Mouse (Mus musculus): ENCODE data around the gene Pgm5. TPM values are rescaled to one million over a fixed set of nuclear protein-coding genes. Genes with fewer than 3 reads are reported as not detected.

Pgm5 gene
- polyA plus RNA-seq, 1 experiment from 2014 or later, result 0.20 TPM

DNA sequence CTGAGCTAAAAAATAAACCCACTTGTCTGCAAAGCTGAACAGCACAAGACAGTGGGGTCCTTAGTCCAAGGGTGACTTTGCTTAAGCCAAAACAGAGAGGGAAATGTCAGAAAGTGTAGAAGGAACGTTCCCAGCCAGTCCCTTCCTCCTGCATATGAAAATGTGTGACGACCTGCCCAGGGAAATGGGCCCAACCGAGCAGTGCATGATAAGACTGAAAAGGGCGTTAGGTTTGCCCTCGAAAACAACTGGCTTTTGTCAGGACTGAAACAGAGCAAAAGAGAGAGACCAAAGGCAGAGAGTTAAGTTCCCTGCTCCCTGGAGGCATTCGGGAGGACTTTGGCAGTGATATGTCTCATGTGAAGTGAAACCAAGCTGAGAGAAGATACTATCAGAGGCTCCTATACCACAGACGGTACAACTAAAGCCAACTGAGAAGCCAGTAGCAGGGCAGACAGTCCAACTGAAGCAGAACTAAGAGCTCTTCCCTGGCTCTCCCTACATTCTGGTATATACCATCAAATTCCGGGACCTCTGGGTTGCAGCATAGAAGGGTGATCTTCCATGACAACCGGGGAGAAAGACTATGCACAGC lies 68.0 kb downstream of the Pgm5 start:
- WGBS, result 79% methylated on average over 9 of the region's 9 CpGs
- Histone ChIP-seq H3K4me1 (no peaks in the 10 kb centered on the region), H3K9ac (replicated peaks) (no peak overlapping the region), H3K36me3 (no peaks in the 10 kb centered on the region), H3K4me3 (no peak overlapping the region), H3K27ac (replicated peaks) (no peak overlapping the region), H3K4me2 (replicated peaks) (no peak overlapping the region), H3K9me3 (no peaks in the 10 kb centered on the region), H3K27me3 (no peaks in the 10 kb centered on the region)
- ATAC-seq (replicated peaks), result no peak

- H3K36me3 ChIP-seq, result no peaks in the 10 kb centered on the region
- no peak overlapping the region for H3K4me2 ChIP-seq (replicated peaks)
- H3K27ac ChIP-seq (replicated peaks), result no peak overlapping the region
- H3K9ac ChIP-seq (replicated peaks), result no peak overlapping the region
- WGBS, result 83% methylated on average over 5 of the region's 5 CpGs
- H3K27me3 ChIP-seq, result no peaks in the 10 kb centered on the region
- no peak for ATAC-seq (replicated peaks)
- no peaks in the 10 kb centered on the region for H3K4me1 ChIP-seq
- H3K9me3 ChIP-seq, result no peaks in the 10 kb centered on the region
- no peak overlapping the region for H3K4me3 ChIP-seq
Observed at GRCm38 (mm10) chr19:24792876-24793275, 68.8 kb downstream of the Pgm5 start.

DNA sequence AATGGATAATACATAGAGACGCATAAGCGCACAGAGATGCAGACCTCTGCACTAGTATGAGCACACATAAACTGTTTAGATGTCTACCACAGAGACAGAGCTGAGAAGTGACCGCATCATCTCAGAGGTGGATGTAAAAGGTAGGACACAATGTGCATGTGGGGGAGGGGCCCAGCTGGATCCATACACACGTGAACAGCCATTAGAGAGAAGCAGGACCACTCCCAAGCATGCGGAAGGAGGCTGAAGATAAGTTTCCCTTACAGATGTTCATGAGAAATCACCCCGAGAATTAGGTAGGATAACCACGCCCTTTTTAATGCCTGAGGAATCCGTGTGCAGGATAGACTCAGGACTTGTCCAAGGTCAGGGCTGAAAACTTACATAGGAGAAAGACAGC lies 75.8 kb downstream of the Pgm5 start:
- Histone ChIP-seq H3K27me3 (no peaks in the 10 kb centered on the region), H3K27ac (replicated peaks) (no peak overlapping the region), H3K4me2 (replicated peaks) (no peak overlapping the region), H3K4me1 (peaks cover 10% of the 10 kb centered on the region), H3K9ac (replicated peaks) (no peak overlapping the region), H3K9me3 (no peaks in the 10 kb centered on the region), H3K36me3 (no peaks in the 10 kb centered on the region), H3K4me3 (no peak overlapping the region)
- 86% methylated on average over 8 of the region's 8 CpGs for WGBS
- no peak for ATAC-seq (replicated peaks)

DNA sequence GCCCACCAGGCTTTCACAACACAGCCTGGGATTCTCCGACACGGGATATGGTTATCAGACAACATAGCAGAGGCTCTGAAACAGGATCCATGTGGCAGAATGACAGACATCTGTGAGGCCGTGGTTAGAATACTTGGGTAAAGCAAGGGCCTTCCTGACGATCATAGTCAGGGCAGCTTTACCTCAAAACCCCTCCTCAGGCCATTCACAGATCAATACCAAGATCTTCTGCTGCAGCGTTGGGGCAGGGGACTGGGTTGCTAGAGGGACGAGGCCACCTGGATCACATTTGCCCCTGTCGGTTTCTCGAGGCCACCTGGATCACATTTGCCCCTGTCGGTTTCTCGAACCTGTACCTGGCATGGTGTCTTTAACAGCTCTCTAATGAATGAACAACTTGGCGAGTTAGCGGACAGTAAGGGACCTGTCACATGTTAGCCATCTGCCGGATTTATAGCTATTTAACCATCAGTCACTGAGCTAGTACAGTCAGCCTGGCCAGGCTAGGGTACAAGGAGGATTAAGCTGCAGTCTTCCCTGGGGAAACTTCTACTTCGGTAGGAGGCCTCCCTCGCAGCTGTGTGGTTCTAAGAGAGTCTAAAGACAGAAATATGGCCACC lies 76.5 kb downstream of the Pgm5 start:
- Histone ChIP-seq H3K27ac (replicated peaks) (no peak overlapping the region), H3K4me2 (replicated peaks) (no peak overlapping the region), H3K4me3 (no peak overlapping the region), H3K9ac (replicated peaks) (no peak overlapping the region), H3K4me1 (peaks cover 17% of the 10 kb centered on the region), H3K9me3 (no peaks in the 10 kb centered on the region), H3K27me3 (no peaks in the 10 kb centered on the region), H3K36me3 (no peaks in the 10 kb centered on the region)
- no peak for ATAC-seq (replicated peaks)
- WGBS, result 75% methylated on average over 15 of the region's 15 CpGs

GRCm38 (mm10) chr19:24783736-24784135 lies 77.9 kb downstream of the Pgm5 start:
- H3K4me3 ChIP-seq, result no peak overlapping the region
- H3K9ac ChIP-seq (replicated peaks), result no peak overlapping the region
- H3K4me2 ChIP-seq (replicated peaks), result no peak overlapping the region
- peak; percentile 57; the same call in 1 of the 2 replicates for ATAC-seq (replicated peaks)
- whole genome bisulfite sequencing, result 63% methylated on average over 9 of the region's 9 CpGs
- H3K27ac ChIP-seq (replicated peaks), result no peak overlapping the region
- no peaks in the 10 kb centered on the region for H3K9me3 ChIP-seq
- H3K4me1 ChIP-seq, result peaks cover 21% of the 10 kb centered on the region
- H3K36me3 ChIP-seq, result no peaks in the 10 kb centered on the region
- H3K27me3 ChIP-seq, result no peaks in the 10 kb centered on the region

- ATAC-seq (replicated peaks), result peak; percentile 66
Observed at GRCm38 (mm10) chr19:24779996-24780395, 81.7 kb downstream of the Pgm5 start.

GRCm38 (mm10) chr19:24770345-24770744 lies 91.3 kb downstream of the Pgm5 start:
- H3K4me1 ChIP-seq, result no peaks in the 10 kb centered on the region
- no peaks in the 10 kb centered on the region for H3K9me3 ChIP-seq
- no peak overlapping the region for H3K4me3 ChIP-seq
- ATAC-seq (replicated peaks), result no peak
- WGBS, result 69% methylated on average over 4 of the region's 4 CpGs
- H3K4me2 ChIP-seq (replicated peaks), result no peak overlapping the region
- no peak overlapping the region for H3K27ac ChIP-seq (replicated peaks)
- no peak overlapping the region for H3K9ac ChIP-seq (replicated peaks)
- no peaks in the 10 kb centered on the region for H3K27me3 ChIP-seq
- H3K36me3 ChIP-seq, result no peaks in the 10 kb centered on the region

More at GRCm38 (mm10) chr19:24779996-24780395, 81.7 kb downstream of the Pgm5 start:
- Histone ChIP-seq H3K4me3 (no peak overlapping the region), H3K4me2 (replicated peaks) (no peak overlapping the region), H3K27ac (replicated peaks) (no peak overlapping the region), H3K4me1 (peaks cover 21% of the 10 kb centered on the region), H3K27me3 (no peaks in the 10 kb centered on the region), H3K9me3 (no peaks in the 10 kb centered on the region), H3K9ac (replicated peaks) (no peak overlapping the region), H3K36me3 (no peaks in the 10 kb centered on the region)
- WGBS, result 14% methylated on average over 6 of the region's 6 CpGs

GRCm38 (mm10) chr19:24767401-24767800 lies 94.3 kb downstream of the Pgm5 start:
- Histone ChIP-seq H3K36me3 (no peaks in the 10 kb centered on the region), H3K4me1 (no peaks in the 10 kb centered on the region), H3K27me3 (no peaks in the 10 kb centered on the region), H3K27ac (replicated peaks) (no peak overlapping the region), H3K9ac (replicated peaks) (no peak overlapping the region), H3K4me3 (no peak overlapping the region), H3K9me3 (no peaks in the 10 kb centered on the region), H3K4me2 (replicated peaks) (no peak overlapping the region)
- no peak for ATAC-seq (replicated peaks)
- 89% methylated on average over 6 of the region's 6 CpGs for WGBS

DNA sequence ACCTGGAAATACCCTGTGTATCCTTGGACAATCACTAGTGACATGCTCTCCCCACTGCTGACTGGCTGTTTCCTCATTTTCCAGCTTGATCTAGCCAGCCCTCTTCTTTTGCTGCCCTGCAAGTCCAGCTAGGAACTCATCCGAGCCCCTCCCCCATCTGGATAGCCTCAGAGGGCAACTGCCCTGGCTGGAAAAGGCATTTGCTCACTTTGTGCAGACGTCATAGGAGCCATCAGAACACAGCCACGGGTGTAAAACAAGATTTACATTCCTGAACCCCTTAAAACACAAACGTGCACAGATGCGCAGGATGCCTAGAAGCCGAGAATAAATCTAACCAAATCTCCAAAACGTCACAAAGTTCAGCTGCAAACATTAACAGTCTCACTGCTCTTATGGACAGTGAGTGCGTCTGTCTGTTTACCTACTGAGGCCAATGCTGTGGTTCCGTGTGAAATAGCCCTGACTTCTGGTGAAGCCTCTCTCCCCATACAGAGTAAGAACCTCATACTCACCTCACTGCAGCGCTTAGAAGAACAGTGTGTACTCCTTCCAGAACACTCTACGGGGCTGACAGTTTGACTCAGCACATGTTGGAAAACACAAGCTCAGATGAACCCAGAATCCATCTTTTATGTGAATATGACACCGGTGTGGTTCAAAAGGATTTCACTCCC lies 99.0 kb downstream of the Pgm5 start:
- H3K4me3 ChIP-seq, result no peak overlapping the region
- H3K9ac ChIP-seq (replicated peaks), result no peak overlapping the region
- H3K27me3 ChIP-seq, result no peaks in the 10 kb centered on the region
- no peaks in the 10 kb centered on the region for H3K4me1 ChIP-seq
- no peaks in the 10 kb centered on the region for H3K36me3 ChIP-seq
- H3K4me2 ChIP-seq (replicated peaks), result no peak overlapping the region
- no peaks in the 10 kb centered on the region for H3K9me3 ChIP-seq
- no peak overlapping the region for H3K27ac ChIP-seq (replicated peaks)
- WGBS, result 79% methylated on average over 12 of the region's 12 CpGs
- ATAC-seq (replicated peaks), result no peak

- Histone ChIP-seq H3K4me3 (no peak overlapping the region), H3K27ac (replicated peaks) (no peak overlapping the region), H3K9ac (replicated peaks) (no peak overlapping the region), H3K27me3 (no peaks in the 10 kb centered on the region), H3K4me2 (replicated peaks) (no peak overlapping the region), H3K9me3 (no peaks in the 10 kb centered on the region), H3K36me3 (no peaks in the 10 kb centered on the region), H3K4me1 (peaks cover 12% of the 10 kb centered on the region)
- ATAC-seq (replicated peaks), result no peak
- 87% methylated on average over 4 of the region's 4 CpGs for WGBS
Observed at GRCm38 (mm10) chr19:24756627-24757026, 105.0 kb downstream of the Pgm5 start.

DNA sequence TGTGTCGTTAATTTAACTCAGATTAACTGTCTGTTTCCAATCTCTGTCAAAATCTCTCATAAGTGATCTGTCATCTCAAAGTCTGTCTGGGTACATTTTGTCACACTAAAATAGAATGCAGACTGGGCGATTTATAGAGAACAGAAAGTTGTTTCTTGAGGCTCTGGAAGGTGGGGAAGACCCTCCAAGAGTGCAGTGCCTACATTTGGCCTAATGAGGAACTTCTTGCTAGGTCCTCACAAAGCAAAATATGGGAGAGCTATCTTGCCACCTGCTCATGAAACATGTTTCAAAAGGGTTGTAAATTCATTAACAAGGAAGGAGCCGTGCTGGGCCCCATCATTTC lies 107.2 kb downstream of the Pgm5 start:
- Histone ChIP-seq H3K9me3 (no peaks in the 10 kb centered on the region), H3K36me3 (no peaks in the 10 kb centered on the region), H3K27ac (replicated peaks) (no peak overlapping the region), H3K9ac (replicated peaks) (no peak overlapping the region), H3K4me3 (no peak overlapping the region), H3K27me3 (no peaks in the 10 kb centered on the region), H3K4me2 (replicated peaks) (no peak overlapping the region), H3K4me1 (peaks cover 12% of the 10 kb centered on the region)
- 62% methylated on average over 3 of the region's 3 CpGs for WGBS
- ATAC-seq (replicated peaks), result no peak

DNA sequence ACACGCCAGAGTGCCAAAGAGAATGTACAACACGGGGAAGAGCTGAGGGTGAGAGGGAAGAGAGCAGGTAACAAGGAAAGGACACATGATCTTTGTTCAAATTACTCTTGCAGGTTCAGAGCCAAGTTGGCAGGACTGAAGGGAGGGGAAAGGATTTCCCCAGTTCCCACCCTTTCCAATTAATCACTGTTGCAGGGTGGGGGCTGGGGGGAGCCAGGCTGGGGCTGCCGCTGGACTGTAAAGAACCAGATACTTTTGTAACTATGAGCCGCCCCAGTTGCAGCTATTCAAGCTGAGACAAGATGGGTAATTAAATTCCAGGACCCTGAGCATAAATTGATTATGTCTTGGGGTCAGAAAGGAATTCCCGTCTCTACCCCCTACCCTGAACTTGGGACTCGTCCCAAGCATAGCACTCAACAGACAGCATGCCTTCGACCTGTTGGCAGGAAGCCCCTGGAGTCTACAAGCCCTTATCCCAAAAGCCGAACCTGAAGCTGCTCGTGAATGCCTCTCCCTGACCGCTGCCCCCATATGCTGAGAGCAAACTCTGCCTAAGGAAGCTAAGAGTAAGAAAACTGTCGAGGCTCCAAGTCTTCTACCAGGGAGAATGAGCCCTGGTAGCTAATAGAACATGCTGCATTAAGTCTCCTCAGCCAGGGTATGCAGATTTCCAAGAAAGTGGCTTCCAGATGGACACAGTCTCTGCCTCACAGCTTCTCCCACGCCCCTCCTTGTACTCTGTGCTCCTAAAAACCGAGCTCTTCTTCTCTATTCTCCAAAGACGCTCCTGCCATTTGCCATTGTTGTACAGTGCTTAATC lies 107.8 kb downstream of the Pgm5 start:
- 36% methylated on average over 14 of the region's 14 CpGs for WGBS
- Histone ChIP-seq H3K4me3 (no peak overlapping the region), H3K27me3 (no peaks in the 10 kb centered on the region), H3K9me3 (no peaks in the 10 kb centered on the region), H3K36me3 (no peaks in the 10 kb centered on the region), H3K4me2 (replicated peaks) (no peak overlapping the region), H3K27ac (replicated peaks) (no peak overlapping the region), H3K4me1 (peaks cover 12% of the 10 kb centered on the region), H3K9ac (replicated peaks) (no peak overlapping the region)
- ATAC-seq (replicated peaks), result 0 out of 2 replicates have a peak, but pooled peaks have one; percentile 32

All from forebrain, embryonic 15.5 days (tissue).